Mouse (Mus musculus) kidney, postnatal 0 days (tissue): ENCODE results near the gene C1ql4. TPM values are rescaled to one million over a fixed set of nuclear protein-coding genes. Genes with fewer than 3 reads are reported as not detected.

Source experiments
- ATAC-seq: fragments of 200-750 bp; cut with Nextera tagmentation; replicated peaks from 2 replicates; pipeline ENCODE4 v1.8.0; 2017; ENCODE audit warnings: low read depth, moderate number of reproducible peaks, moderate TSS enrichment, moderate library complexity; ENCODE audit not compliant: low FRiP score
- DNase-seq: peaks from one replicate; pipeline ENCODE4 v3.0.0-alpha.2; 2016; ENCODE audit warnings: low spot score
- H3K27ac ChIP-seq: fragments of 300-500 bp; sonication (generic); 2 replicates; pipeline ENCODE4 v1.5.1; 2014; ENCODE audit warnings: mild to moderate bottlenecking
- H3K27me3 ChIP-seq: fragments of 300-500 bp; sonication (generic); 2 replicates; pipeline ENCODE4 v1.6.1; 2014; ENCODE audit warnings: low read length, mixed read lengths; ENCODE audit not compliant: insufficient read depth
- H3K36me3 ChIP-seq: fragments of 300-500 bp; sonication (generic); 2 replicates; pipeline ENCODE4 v1.6.1; 2014; ENCODE audit warnings: low read length, mixed read lengths; ENCODE audit not compliant: insufficient read depth
- H3K4me1 ChIP-seq: fragments of 300-500 bp; sonication (generic); replicated peaks from 2 replicates; pipeline ENCODE4 v1.6.1; 2014; ENCODE audit warnings: antibody characterized with exemption, low read length, mixed read lengths; ENCODE audit not compliant: insufficient read depth
- H3K4me2 ChIP-seq: fragments of 300-500 bp; sonication (generic); 2 replicates; pipeline ENCODE4 v1.6.1; 2014; ENCODE audit warnings: mild to moderate bottlenecking, low read length, moderate library complexity, mixed read lengths
- H3K4me3 ChIP-seq: fragments of 300-500 bp; sonication (generic); replicated peaks from 2 replicates; pipeline ENCODE4 v1.5.1; 2014; ENCODE audit warnings: low read depth, low read length
- H3K9ac ChIP-seq: fragments of 300-500 bp; sonication (generic); 2 replicates; pipeline ENCODE4 v1.6.1; 2014; ENCODE audit warnings: low read depth, low read length
- H3K9me3 ChIP-seq: fragments of 300-500 bp; sonication (generic); replicated peaks from 2 replicates; pipeline ENCODE4 v1.6.1; 2016; ENCODE audit warnings: low read length, inconsistent platforms, mixed read lengths
- CTCF ChIP-seq: IDR thresholded peaks from 2 replicates; pipeline ENCODE4 v1.5.1; 2016; ENCODE audit warnings: antibody characterized with exemption, low read depth, mild to moderate bottlenecking, moderate library complexity
- WGBS: fragments of 180-500 bp; shearing (Covaris S2); extraction: QIAGEN DNeasy Blood & Tissue Kit; methylation state at CpG from one replicate; pipeline ENCODE4 v1.1.7; 2014; 5-methylcytosine and 5-hydroxymethylcytosine counted together
- polyA plus RNA-seq: library from polyadenylated mRNA; unstranded; fragments of >200 nt; fragmentation: Nextera tagmentation; extraction: Ambion mirVana; gene quantifications from 2 replicates; pipeline ENCODE4 v1.2.1, GENCODE M21; 2015

C1ql4 gene
- polyA plus RNA-seq, 1 experiment from 2014 or later = 1.3 TPM

- peak; percentile 57; the same call in 1 of the 2 replicates for ATAC-seq
- WGBS = under 1% methylated on average over 27 of the region's 27 CpGs
- Histone ChIP-seq H3K9ac (peak overlapping the region; percentile 35; the same call in 1 of the 2 replicates), H3K27ac (no peak overlapping the region), H3K27me3 (peaks cover 22% of the 10 kb centered on the region), H3K4me1 (peaks cover 6% of the 10 kb centered on the region; the same call in 1 of the 2 replicates), H3K4me2 (peak overlapping the region; percentile 53), H3K4me3 (peak overlapping the region; percentile 17), H3K36me3 (no peaks in the 10 kb centered on the region), H3K9me3 (no peaks in the 10 kb centered on the region)
- peak; percentile 88 for DNase-seq
- TF ChIP-seq CTCF = peak; percentile 88
Measured at GRCm38 (mm10) chr15:99088292-99088691, 675 bp upstream of the C1ql4 start.

GRCm38 (mm10) chr15:99085997-99086396, 1.6 kb downstream of the C1ql4 start:
- WGBS = 85% methylated on average over 4 of the region's 4 CpGs
- no peak overlapping the region for H3K27ac ChIP-seq
- ATAC-seq = no peak

GRCm38 (mm10) chr15:99084618-99085017, 3.0 kb downstream of the C1ql4 start:
- WGBS = 26% methylated on average over 19 of the region's 19 CpGs
- DNase-seq (no peak), ATAC-seq (no peak; the same call in 1 of the 2 replicates)
- Histone ChIP-seq H3K9ac (no peak overlapping the region), H3K4me2 (peak overlapping the region; percentile 43), H3K27ac (no peak overlapping the region), H3K36me3 (0 out of 2 replicates have a peak, but pooled peaks cover 5% of the 10 kb centered on the region), H3K4me3 (no peak overlapping the region), H3K27me3 (peaks cover 22% of the 10 kb centered on the region), H3K9me3 (no peaks in the 10 kb centered on the region), H3K4me1 (peaks cover 4% of the 10 kb centered on the region; the same call in 1 of the 2 replicates)
- no peak for TF ChIP-seq CTCF

More at GRCm38 (mm10) chr15:99085997-99086396, 1.6 kb downstream of the C1ql4 start:
- Histone ChIP-seq H3K4me1 (peaks cover 4% of the 10 kb centered on the region; the same call in 1 of the 2 replicates), H3K4me3 (no peak overlapping the region), H3K9me3 (no peaks in the 10 kb centered on the region), H3K36me3 (0 out of 2 replicates have a peak, but pooled peaks cover 5% of the 10 kb centered on the region), H3K27me3 (peaks cover 22% of the 10 kb centered on the region), H3K4me2 (no peak overlapping the region), H3K9ac (no peak overlapping the region)
- DNase-seq = no peak
- no peak for TF ChIP-seq CTCF

- ATAC-seq = peak; percentile 37; the same call in 1 of the 2 replicates
- WGBS = 11% methylated on average over 11 of the region's 11 CpGs
- no peak overlapping the region for H3K9ac ChIP-seq
- no peak for TF ChIP-seq CTCF
- H3K27me3 ChIP-seq = peaks cover 22% of the 10 kb centered on the region; the same call in 1 of the 2 replicates
- H3K4me3 ChIP-seq = no peak overlapping the region
- DNase-seq = peak; percentile 80
- H3K9me3 ChIP-seq = no peaks in the 10 kb centered on the region
- peaks cover 4% of the 10 kb centered on the region; the same call in 1 of the 2 replicates for H3K4me1 ChIP-seq
- 0 out of 2 replicates have a peak, but pooled peaks cover 5% of the 10 kb centered on the region for H3K36me3 ChIP-seq
- 0 out of 2 replicates have a peak overlapping the region, but pooled peaks have one; percentile 31 for H3K27ac ChIP-seq
- H3K4me2 ChIP-seq = peak overlapping the region; percentile 43
Measured at GRCm38 (mm10) chr15:99083867-99084557, 3.6 kb downstream of the C1ql4 start.

- no peaks in the 10 kb centered on the region for H3K9me3 ChIP-seq
- peaks cover 5% of the 10 kb centered on the region; the same call in 1 of the 2 replicates for H3K36me3 ChIP-seq
- H3K9ac ChIP-seq = no peak overlapping the region
- DNase-seq (peak; percentile 86), ATAC-seq (no peak)
- H3K4me1 ChIP-seq = peaks cover 4% of the 10 kb centered on the region; the same call in 1 of the 2 replicates
- WGBS = 67% methylated on average over 9 of the region's 9 CpGs
- no peak overlapping the region for H3K27ac ChIP-seq
- H3K4me2 ChIP-seq = no peak overlapping the region
- H3K27me3 ChIP-seq = peaks cover 22% of the 10 kb centered on the region; the same call in 1 of the 2 replicates
- TF ChIP-seq CTCF = peak; percentile 80
- no peak overlapping the region for H3K4me3 ChIP-seq
Measured at GRCm38 (mm10) chr15:99083258-99083657, 4.4 kb downstream of the C1ql4 start.

GRCm38 (mm10) chr15:99082840-99083239, 4.8 kb downstream of the C1ql4 start:
- DNase-seq (no peak), ATAC-seq (no peak)
- WGBS = 88% methylated on average over 16 of the region's 16 CpGs
- Histone ChIP-seq H3K27me3 (peaks cover 20% of the 10 kb centered on the region; the same call in 1 of the 2 replicates), H3K9me3 (no peaks in the 10 kb centered on the region), H3K36me3 (peaks cover 10% of the 10 kb centered on the region; the same call in 1 of the 2 replicates), H3K4me2 (no peak overlapping the region), H3K27ac (no peak overlapping the region), H3K4me3 (no peak overlapping the region), H3K4me1 (peaks cover 4% of the 10 kb centered on the region; the same call in 1 of the 2 replicates), H3K9ac (no peak overlapping the region)
- no peak for TF ChIP-seq CTCF
